Mouse (Mus musculus) Muller cell, postnatal 12 days (primary cell): Measurements from ENCODE around the gene Col18a1.
"Not testable (repeated sequence)": the region's sequence is repeated elsewhere in the genome, so short reads cannot be mapped to it uniquely, and the experiment has no call there.

Experiments used
- DNase-seq: peaks from one replicate; pipeline ENCODE4 v3.0.0-alpha.2; 2015; ENCODE audit errors: inconsistent ontology term

Col18a1 gene

GRCm38 (mm10) chr10:77136205-77136604 lies 30.1 kb downstream of the Col18a1 start:
- no peak for DNase-seq

- no peak for DNase-seq
Observed at GRCm38 (mm10) chr10:77135274-77135829, 31.0 kb downstream of the Col18a1 start.

DNA sequence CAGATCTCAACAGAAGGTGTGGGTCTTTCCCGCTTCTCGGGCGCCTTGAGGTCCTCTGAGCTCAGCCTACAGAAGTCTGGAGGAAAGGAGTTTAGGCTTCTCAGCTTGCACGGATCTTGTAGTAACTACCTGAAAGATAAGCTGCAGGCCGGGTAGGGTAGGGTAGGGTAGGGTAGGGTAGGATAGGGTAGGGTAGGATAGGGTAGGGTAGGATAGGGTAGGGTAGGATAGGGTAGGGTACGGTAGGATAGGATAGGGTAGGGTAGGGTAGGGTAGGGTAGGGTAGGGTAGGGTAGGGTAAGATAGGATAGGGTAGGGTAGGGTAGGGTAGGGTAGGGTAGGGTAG lies 31.6 kb downstream of the Col18a1 start:
- not testable (repeated sequence) for DNase-seq

DNA sequence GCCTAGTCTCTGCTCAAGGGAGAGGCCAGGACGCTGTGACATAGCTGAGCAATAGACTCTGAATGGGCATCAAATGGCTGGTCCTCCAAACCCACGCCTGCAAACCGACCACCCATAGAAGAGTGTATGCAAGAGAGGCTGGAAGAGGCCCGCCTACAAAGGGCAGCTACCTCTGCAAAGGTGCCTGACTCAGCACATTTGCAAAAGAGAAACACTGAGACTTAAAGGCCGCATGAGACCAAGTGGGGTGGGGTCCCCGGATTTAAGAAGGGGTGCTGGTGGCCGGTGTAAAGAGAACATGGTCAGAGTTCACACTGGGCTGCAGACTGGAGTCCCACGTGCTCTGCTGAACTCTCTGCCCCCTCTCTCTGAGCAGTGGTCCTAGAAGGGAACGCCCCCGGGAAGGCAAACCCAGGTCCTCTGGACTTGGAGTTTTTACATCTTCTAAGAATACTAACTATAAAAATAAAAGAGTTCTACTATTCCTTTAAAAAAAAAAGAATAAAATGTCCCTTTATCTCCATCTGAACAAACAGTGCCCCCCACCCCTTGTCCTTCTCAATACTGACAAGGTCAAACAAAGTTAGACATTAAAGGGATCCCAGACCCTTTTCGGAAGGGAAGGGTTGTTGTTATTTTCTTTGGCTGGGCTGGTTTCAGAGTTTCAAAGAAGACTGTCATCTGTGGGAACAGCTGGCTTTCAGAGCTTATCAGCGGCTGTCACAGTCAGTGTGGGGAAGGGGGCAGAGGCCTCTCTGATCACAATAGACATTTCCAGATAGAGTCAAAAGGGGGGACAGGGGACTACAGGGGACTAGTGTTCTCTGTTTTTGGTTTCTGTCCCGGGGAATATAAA lies 32.2 kb downstream of the Col18a1 start:
- DNase-seq = no peak

DNA sequence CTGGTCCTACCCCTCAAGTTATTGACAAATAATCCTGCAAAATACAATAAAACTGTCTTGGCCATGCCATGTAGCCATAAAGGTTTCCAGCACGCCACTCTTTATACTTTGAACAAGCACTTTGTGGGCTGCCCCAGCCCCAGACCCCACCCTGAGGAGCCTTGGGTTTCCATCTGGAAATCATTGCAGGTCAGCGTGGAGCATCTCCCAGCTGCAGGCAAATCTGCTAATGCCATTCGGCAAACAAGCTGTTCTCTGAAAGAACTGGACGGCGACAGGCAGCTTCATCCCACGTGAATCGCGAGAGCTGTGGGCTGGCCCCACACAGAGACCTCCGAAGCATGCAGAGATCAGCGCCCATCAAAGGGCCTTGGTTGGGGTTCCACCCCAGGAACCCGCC lies 34.2 kb downstream of the Col18a1 start:
- no peak for DNase-seq

DNA sequence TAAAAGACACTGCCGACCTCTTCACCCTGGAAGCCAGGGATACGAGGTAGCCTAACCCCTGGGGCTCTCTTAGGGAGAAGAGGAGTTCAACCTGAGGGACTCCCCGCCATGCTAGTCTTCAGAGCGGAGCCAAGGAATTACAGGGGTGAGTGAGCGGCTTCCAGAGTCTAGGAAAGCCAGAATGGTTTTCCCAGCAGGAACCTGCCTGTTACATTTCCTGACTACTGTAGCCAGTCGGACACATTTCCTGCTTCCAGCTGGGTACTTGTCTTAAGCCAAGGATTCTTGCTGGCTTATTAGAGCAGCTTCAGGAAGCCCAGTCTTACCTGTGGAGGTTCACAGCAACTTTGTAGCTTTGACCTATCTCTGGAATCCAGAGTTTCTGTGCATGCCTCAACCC lies 34.8 kb downstream of the Col18a1 start:
- no peak for DNase-seq

GRCm38 (mm10) chr10:77130561-77131240 lies 35.6 kb downstream of the Col18a1 start:
- peak; percentile 91 for DNase-seq

DNA sequence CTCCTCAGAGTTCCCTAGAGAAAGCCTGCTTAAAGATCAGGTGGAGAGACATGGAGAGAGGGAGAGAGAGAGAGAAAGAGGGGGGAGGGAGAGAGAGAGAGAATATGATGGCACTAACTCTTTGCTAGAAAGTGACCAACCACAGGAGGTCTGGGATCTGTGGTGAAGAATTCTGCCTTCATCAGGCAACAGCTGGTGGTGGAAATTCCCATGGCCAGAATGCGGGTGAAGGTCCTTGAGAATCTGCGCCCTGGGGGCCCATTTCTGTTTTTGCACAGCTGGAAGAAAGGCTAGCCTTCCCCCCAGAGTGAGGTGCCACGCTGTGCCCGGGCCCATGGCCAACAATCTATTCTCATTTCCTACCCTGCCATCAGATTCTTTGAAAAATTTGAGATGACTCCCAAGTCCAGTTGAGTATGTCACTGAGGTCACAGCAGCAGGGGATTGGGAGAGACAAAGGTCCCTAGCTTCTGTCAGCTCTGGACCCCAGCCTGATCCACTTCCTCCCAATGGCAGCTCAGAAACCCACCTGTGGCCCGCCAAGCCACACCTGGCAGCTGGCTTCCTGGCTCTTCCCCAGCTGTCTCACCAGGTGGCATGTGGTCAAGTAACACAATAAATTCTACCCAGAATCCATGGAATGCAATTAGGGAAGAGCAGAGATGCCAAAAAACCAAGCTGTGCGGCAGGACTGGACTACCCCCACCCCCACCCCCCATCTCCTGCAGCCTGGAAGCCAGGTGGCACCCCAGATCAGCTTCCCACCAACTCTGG lies 36.5 kb downstream of the Col18a1 start:
- peak; percentile 98 for DNase-seq

GRCm38 (mm10) chr10:77127926-77128325 lies 38.4 kb downstream of the Col18a1 start:
- peak; percentile 68 for DNase-seq

DNA sequence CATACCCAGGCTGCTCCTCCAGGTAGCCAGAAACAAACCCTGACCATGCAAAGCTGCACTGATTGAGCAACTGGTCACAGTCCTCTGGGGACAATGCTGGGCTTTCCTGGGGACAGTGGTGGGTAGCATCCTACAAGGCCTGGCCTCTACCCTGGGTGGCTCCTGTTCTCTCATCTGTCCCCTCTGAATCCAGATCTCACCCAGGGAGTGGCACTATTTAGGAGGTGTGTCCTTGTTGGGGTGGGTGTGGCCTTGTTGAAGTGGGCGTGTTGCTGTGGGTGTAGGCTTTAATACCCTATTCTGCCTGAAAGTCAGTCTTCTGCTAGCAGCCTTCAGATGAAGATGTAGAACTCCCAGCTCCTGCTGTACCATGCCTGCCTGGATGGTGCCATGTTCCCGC lies 39.8 kb downstream of the Col18a1 start:
- no peak for DNase-seq

DNA sequence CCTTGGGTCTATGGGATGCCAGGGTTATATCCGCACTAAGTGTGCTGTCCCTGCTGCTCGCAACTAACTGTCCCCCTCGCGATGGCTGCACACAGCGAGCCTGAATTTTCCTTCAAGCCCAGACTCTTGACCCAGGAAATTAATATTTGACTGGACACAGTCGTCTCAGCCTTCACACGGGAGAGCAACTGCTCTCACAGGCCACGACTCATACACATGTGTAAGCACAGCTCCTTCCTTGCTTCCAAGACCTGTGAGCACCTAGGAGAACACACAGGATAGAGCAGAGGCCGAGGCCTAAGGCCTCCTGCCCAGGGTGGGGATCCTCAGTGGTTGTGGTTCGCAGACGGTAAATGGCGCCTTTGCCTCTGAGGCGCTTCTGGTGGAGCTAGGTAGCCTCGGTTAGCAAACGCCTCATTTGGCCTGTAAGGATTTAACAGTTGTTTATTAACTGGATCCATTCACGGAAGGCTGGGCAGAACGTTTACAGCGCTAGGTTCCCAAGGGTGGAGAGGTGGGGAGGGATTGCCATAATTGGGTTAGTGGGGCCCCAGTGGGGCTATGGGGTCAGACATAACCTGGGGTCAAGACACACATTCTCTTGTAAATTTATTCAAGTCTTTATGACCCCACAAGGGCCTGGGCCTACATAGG lies 41.1 kb downstream of the Col18a1 start:
- DNase-seq = no peak

- DNase-seq = peak; percentile 64
Observed at GRCm38 (mm10) chr10:77123953-77124352, 42.4 kb downstream of the Col18a1 start.

DNA sequence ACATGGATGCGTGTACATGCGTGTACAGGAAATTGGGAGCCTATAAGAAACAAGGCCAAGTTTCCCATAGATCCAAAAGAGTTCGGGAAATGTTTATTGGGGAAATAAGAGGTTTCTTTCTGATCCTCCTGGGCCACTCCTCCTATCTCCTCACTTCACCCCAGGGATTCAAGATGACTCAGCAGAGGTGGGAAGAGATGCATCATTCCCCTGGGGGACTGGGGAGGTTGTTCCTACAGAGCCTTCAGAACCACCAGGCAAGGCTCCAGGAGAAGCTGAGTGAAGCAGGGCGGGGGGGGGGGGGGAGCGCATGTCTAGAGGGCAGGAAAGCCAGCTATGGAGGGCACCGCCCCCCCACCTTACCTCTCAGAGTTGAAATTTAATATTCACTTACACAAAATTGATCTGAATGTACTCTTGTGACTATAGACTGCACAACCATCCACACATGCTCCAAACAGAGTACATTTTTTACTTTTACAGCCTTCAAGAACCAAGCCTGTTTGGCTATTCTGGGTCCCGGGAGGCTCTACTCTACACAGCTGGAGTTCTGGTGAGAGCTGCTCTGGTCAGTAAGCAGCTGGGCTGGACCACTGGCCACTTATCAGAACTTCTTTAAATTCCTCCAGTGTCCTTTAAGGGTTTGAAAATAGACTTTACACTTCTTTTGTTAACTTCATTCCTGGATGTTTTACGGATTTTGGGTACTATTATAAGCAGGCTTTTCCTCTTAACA lies 44.9 kb downstream of the Col18a1 start:
- DNase-seq = peak; percentile 45

- DNase-seq = no peak
Observed at GRCm38 (mm10) chr10:77120501-77120900, 45.8 kb downstream of the Col18a1 start.

DNA sequence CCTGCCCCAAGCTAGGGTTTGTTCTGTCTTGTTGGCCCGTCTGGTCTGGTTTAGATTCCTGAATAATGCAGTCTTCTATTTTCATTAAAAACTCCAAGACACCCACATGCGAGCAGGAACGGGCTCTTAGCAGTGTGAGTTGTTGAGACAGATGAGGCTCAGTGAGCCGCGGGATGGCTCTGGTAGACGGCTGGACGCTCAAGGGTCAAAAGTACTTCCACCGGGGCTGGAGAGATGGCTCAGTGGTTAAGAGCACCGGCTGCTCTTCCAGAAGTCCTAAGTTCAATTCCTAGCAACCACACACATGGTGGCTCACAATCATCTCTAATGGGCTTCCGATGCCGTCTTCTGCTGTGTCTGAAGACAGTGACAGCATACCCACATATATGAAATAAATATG lies 46.9 kb downstream of the Col18a1 start:
- no peak for DNase-seq

- DNase-seq = no peak
Observed at GRCm38 (mm10) chr10:77118361-77118760, 48.0 kb downstream of the Col18a1 start.

DNA sequence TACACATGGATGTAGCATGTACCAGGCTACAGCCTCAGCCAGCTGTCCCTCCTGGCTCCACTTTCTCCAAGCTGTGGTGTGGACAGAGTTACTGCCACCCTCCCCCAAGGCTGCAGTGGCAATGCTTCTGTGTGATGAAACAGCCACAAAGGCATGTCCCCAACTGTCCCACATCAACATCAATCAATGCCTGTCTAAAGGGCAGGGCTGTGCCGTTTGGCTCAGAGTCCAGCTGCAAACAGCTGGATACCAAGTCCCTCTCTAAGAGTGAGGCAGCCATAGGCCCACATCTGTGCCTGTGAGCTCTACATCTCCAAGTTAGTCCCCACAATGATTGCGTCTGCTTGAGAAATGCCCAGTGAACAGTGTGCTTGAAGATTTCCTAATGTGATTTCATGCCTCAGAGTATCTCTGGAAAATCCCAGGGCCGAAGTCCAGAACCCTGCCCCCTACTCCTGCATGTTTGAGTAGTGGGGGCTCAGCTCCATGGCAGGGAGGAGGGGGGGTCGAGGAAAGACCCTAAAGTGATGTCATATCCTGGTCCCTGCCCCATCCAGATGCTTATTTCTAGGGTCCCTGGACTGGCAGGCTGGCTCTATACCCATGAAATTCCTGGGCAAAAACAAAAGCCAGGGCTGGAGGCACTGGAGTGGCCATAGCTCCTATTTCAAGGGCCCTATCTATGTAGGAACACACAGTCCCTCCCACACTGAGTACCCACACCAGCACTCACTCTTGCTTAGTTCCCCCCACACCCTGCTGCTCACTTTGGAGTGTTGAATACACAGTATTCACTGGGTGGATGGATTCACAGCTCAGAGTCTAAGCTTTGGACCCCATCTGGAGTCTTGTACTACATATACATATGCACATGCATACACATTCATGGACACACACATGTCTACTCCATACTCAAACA lies 49.6 kb downstream of the Col18a1 start:
- DNase-seq = no peak

DNA sequence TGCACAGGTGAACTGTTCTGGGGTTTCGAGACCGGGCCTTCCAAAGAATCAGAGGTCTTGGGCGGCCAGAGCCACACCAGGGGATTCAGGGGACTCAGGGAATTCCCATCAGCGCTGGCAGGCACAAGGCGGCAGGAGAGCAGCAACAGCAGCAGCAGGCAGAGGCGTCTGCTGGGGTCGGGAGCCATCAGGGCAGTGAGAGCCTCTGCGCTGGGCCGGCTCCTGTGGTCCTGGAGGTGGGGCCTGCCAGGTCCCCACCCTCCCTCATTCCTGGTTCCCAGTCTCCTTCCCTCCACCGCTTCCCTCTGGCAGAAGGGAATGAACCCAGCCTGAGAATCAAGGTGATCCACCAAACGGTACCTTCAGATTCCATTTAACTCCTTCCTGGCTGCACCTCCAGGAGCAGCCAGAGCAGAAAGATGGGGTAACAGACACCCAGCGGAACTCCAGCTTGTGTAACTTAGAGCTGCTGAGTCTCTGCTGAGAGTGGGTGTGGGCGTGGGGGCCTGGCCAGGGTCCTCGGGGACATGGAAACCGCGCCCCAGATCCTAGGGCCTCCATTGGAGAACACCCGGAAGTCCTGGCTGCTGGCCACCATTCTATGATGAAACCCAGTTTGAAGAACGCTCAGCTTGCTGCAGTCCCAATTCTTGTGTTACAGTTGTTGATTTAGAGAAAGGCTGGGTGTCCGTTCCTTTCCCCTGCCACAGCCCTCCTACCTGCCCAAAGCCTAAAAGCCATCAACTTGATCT lies 52.7 kb downstream of the Col18a1 start:
- peak; percentile 57 for DNase-seq
